ENCODE assay signal across 22 mouse cellular contexts in the genomic region with DNA sequence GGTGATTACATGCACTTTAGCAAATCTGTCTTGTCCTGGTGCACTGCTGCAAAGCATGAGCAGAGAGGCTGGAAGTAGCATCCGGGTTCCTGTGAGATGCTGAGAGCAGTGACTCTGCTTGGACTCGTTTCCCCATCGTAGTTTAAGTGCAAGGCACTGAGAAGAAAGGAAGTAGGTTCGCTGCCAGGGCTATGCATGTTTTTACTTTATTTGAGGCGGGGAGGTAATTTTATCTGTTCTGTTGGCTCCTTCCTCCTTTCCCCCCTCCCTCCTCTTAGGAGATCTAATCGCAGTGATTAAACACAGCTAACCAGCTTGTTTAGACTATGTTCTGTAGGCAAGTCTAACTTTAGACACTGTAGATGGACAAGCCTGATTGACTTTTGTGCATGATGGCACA. TPM values are rescaled to one million over a fixed set of nuclear protein-coding genes. Genes with fewer than 3 reads are reported as not detected.
DNase-seq lines count a peak whose midpoint lies in the region; ATAC-seq lines count a peak whose summit lies in the region.
"Had no signal": no experiment of that assay in that cellular context is flagged by ENCODE, and none has a peak within 500 bp of the region (broad histone marks: within the 10 kb centered on the region; RNA-seq: fewer than 3 reads in every experiment).

No protein-coding gene starts in this region.

- DNase-seq in hindbrain, embryonic 10.5 days (ENCODE audit: low spot score), result no peak
- DNase-seq in A20 (ENCODE audit: low read depth, low spot score), result peak; percentile 61
- DNase-seq in heart, adult 9 months (ENCODE audit: low spot score in 2 of 2), result no peak
- DNase-seq in right cerebral cortex, postnatal 25 days, result no peak
- DNase-seq: adrenal gland, adult 8-10 months; B cell, adult 2 months; cerebellum, adult 11 months; cerebellum, adult 8-10 months; cerebellum, postnatal 14 days; embryo, embryonic 11 days; gastrocnemius, postnatal 36 days; heart, adult 11 months; heart, postnatal 10 days; heart, postnatal 4 days had no signal

- no peak overlapping the region for H3K4me2 ChIP-seq in hindbrain, embryonic 13.5 days
- H3K4me2 ChIP-seq in embryonic facial prominence, embryonic 12.5 days (replicated peaks), result no peak overlapping the region
- H3K4me2 ChIP-seq: forebrain, embryonic 15.5 days; hindbrain, embryonic 14.5 days; intestine, embryonic 15.5 days had no signal

- peaks cover 4% of the 10 kb centered on the region; the same call in 1 of the 2 replicates for H3K9me3 ChIP-seq in hindbrain, embryonic 13.5 days
- H3K9me3 ChIP-seq in hindbrain, embryonic 10.5 days, result peaks cover 5% of the 10 kb centered on the region
- H3K9me3 ChIP-seq in embryonic facial prominence, embryonic 12.5 days, result peaks cover 3% of the 10 kb centered on the region; the same call in 1 of the 2 replicates
- H3K9me3 ChIP-seq: forebrain, embryonic 15.5 days; heart, embryonic 10.5 days; intestine, embryonic 15.5 days had no signal

- peaks cover 10% of the 10 kb centered on the region for H3K27me3 ChIP-seq in hindbrain, embryonic 13.5 days
- H3K27me3 ChIP-seq in hindbrain, embryonic 10.5 days (ENCODE audit: insufficient read depth, poor library complexity, severe bottlenecking), result no peaks in the 10 kb centered on the region
- no peaks in the 10 kb centered on the region for H3K27me3 ChIP-seq in embryonic facial prominence, embryonic 12.5 days

- H3K4me1 ChIP-seq in hindbrain, embryonic 13.5 days (replicated peaks), result peaks cover 11% of the 10 kb centered on the region
- H3K4me1 ChIP-seq in hindbrain, embryonic 10.5 days (replicated peaks), result peaks cover 12% of the 10 kb centered on the region
- H3K4me1 ChIP-seq in embryonic facial prominence, embryonic 12.5 days, result peaks cover 4% of the 10 kb centered on the region; the same call in 1 of the 2 replicates

- H3K36me3 ChIP-seq in hindbrain, embryonic 13.5 days, result peaks cover 5% of the 10 kb centered on the region; the same call in 1 of the 2 replicates
- H3K36me3 ChIP-seq in hindbrain, embryonic 10.5 days, result no peaks in the 10 kb centered on the region
- no peaks in the 10 kb centered on the region for H3K36me3 ChIP-seq in embryonic facial prominence, embryonic 12.5 days
- H3K36me3 ChIP-seq: forebrain, embryonic 15.5 days; heart, embryonic 10.5 days; intestine, embryonic 15.5 days had no signal

- no peak for ATAC-seq in hindbrain, embryonic 13.5 days (ENCODE audit: low FRiP score)
- ATAC-seq in embryonic facial prominence, embryonic 12.5 days (ENCODE audit: insufficient number of reproducible peaks, insufficient read depth, low FRiP score, low TSS enrichment), result no peak
- ATAC-seq: forebrain, embryonic 15.5 days; intestine, embryonic 15.5 days had no signal

- 0 out of 2 replicates have a peak overlapping the region, but pooled peaks have one; percentile 21 for H3K9ac ChIP-seq in hindbrain, embryonic 13.5 days
- H3K9ac ChIP-seq in embryonic facial prominence, embryonic 12.5 days, result no peak overlapping the region
- H3K9ac ChIP-seq: forebrain, embryonic 15.5 days; hindbrain, embryonic 14.5 days; intestine, embryonic 15.5 days had no signal

- WGBS in hindbrain, embryonic 13.5 days, result 77% methylated on average over 6 of the region's 6 CpGs
- 82% methylated on average over 6 of the region's 6 CpGs for WGBS in hindbrain, embryonic 10.5 days
- 37% methylated on average over 6 of the region's 6 CpGs for WGBS in embryonic facial prominence, embryonic 12.5 days

- no peak overlapping the region for H3K27ac ChIP-seq in hindbrain, embryonic 13.5 days
- no peak overlapping the region for H3K27ac ChIP-seq in hindbrain, embryonic 10.5 days
- H3K27ac ChIP-seq in embryonic facial prominence, embryonic 12.5 days, result peak overlapping the region; percentile 7; the same call in 1 of the 2 replicates
- H3K27ac ChIP-seq: forebrain, embryonic 15.5 days; heart, embryonic 10.5 days; hindbrain, embryonic 14.5 days; intestine, embryonic 15.5 days had no signal

- no peak overlapping the region for H3K4me3 ChIP-seq in hindbrain, embryonic 13.5 days
- no peak overlapping the region for H3K4me3 ChIP-seq in hindbrain, embryonic 10.5 days
- no peak overlapping the region for H3K4me3 ChIP-seq in embryonic facial prominence, embryonic 12.5 days
- H3K4me3 ChIP-seq: forebrain, embryonic 15.5 days; heart, embryonic 10.5 days; intestine, embryonic 15.5 days had no signal

RNA-seq across cellular contexts. Expression of gene Zfp94, which starts 2.5 kb away (rescaled TPM):
- polyA plus RNA-seq in hindbrain, embryonic 13.5 days (2015; fragmentation: Nextera tagmentation; extraction: Ambion mirVana), result 18.5 and 20.7 TPM in 2 replicates
- polyA plus RNA-seq in hindbrain, embryonic 10.5 days (2016; fragmentation: Nextera tagmentation; extraction: Ambion mirVana), result 10.8 and 13.2 TPM in 2 replicates
- 15.8 and 16.4 TPM in 2 replicates for polyA plus RNA-seq in embryonic facial prominence, embryonic 12.5 days (2016; fragmentation: Nextera tagmentation; extraction: Ambion mirVana)

RNA-seq across cellular contexts. Expression of gene Tescl, which starts 14.8 kb away (rescaled TPM):
- polyA plus RNA-seq in hindbrain, embryonic 13.5 days (2015; fragmentation: Nextera tagmentation; extraction: Ambion mirVana), result 0.19 TPM in 1 of 2 replicates, not detected in the other
- polyA plus RNA-seq in hindbrain, embryonic 10.5 days (2016; fragmentation: Nextera tagmentation; extraction: Ambion mirVana), result 0.25 TPM in 1 of 2 replicates, not detected in the other
- 0.26 TPM in 1 of 2 replicates, not detected in the other for polyA plus RNA-seq in embryonic facial prominence, embryonic 12.5 days (2016; fragmentation: Nextera tagmentation; extraction: Ambion mirVana)
- polyA plus RNA-seq: forebrain, embryonic 15.5 days; heart, embryonic 10.5 days; heart, embryonic 14.5 days had no signal

RNA-seq across cellular contexts. Expression of gene Zfp61, which starts 17.9 kb away (rescaled TPM):
- polyA plus RNA-seq in hindbrain, embryonic 13.5 days (2015; fragmentation: Nextera tagmentation; extraction: Ambion mirVana), result 44.1 and 50.3 TPM in 2 replicates
- 35.4 and 40.3 TPM in 2 replicates for polyA plus RNA-seq in hindbrain, embryonic 10.5 days (2016; fragmentation: Nextera tagmentation; extraction: Ambion mirVana)
- 57.7 and 63.1 TPM in 2 replicates for polyA plus RNA-seq in embryonic facial prominence, embryonic 12.5 days (2016; fragmentation: Nextera tagmentation; extraction: Ambion mirVana)

RNA-seq across cellular contexts. Expression of gene Lypd5, which starts 30.1 kb away (rescaled TPM):
- not detected in 2 replicates for polyA plus RNA-seq in hindbrain, embryonic 13.5 days (2015; fragmentation: Nextera tagmentation; extraction: Ambion mirVana)
- not detected in 2 replicates for polyA plus RNA-seq in hindbrain, embryonic 10.5 days (2016; fragmentation: Nextera tagmentation; extraction: Ambion mirVana)
- not detected in 2 replicates for polyA plus RNA-seq in embryonic facial prominence, embryonic 12.5 days (2016; fragmentation: Nextera tagmentation; extraction: Ambion mirVana)
- polyA plus RNA-seq: forebrain, embryonic 11.5 days; forebrain, embryonic 15.5 days; heart, embryonic 10.5 days; heart, embryonic 14.5 days; hindbrain, embryonic 14.5 days; intestine, embryonic 15.5 days had no signal

RNA-seq across cellular contexts. Expression of gene Zfp93, which starts 48.7 kb away (rescaled TPM):
- 6.9 and 8.4 TPM in 2 replicates for polyA plus RNA-seq in hindbrain, embryonic 13.5 days (2015; fragmentation: Nextera tagmentation; extraction: Ambion mirVana)
- polyA plus RNA-seq in hindbrain, embryonic 10.5 days (2016; fragmentation: Nextera tagmentation; extraction: Ambion mirVana), result 6.0 TPM in 2 replicates
- polyA plus RNA-seq in embryonic facial prominence, embryonic 12.5 days (2016; fragmentation: Nextera tagmentation; extraction: Ambion mirVana), result 10.0 and 12.0 TPM in 2 replicates
